Mouse (Mus musculus) MEL (cell line): ENCODE data around the gene Htr3b. TPM values are rescaled to one million over a fixed set of nuclear protein-coding genes. Genes with fewer than 3 reads are reported as not detected.

Experiments
- DNase-seq: peaks from one replicate; pipeline ENCODE4 v3.0.0; 2011; ENCODE audit warnings: low read depth, low spot score
- H3K27ac ChIP-seq: 2 replicates; pipeline ENCODE4 v1.5.1; 2012; ENCODE audit warnings: low read depth, mild to moderate bottlenecking, control low read depth, low read length, moderate library complexity; ENCODE audit not compliant: control insufficient read depth
- H3K27me3 ChIP-seq, 2 experiments: fragments of 150-350 bp in 1 of 2; sonication (generic) in 1 of 2; 2 replicates each; pipeline ENCODE4 v1.6.1; 2012; ENCODE audit warnings: low read length in 2 of 2, mild to moderate bottlenecking in 2 of 2, improper control_type of control experiment in 1 of 2, moderate library complexity in 1 of 2; ENCODE audit not compliant: insufficient read depth in 2 of 2, control insufficient read depth in 1 of 2
- H3K36me3 ChIP-seq, 2 experiments: 2 replicates each; pipeline ENCODE4 v1.6.1; 2012 to 2014; ENCODE audit warnings: low read length in 2 of 2, improper control_type of control experiment in 1 of 2, inconsistent platforms in 1 of 2, mild to moderate bottlenecking in 1 of 2; ENCODE audit not compliant: insufficient read depth in 2 of 2, control insufficient read depth in 1 of 2
- H3K4me1 ChIP-seq, 2 experiments: fragments of 150-350 bp in 1 of 2; sonication (generic) in 1 of 2; 2 replicates each; pipeline ENCODE4 v1.6.1; 2012; ENCODE audit warnings: low read length in 2 of 2, improper control_type of control experiment in 1 of 2, mild to moderate bottlenecking in 1 of 2; ENCODE audit not compliant: insufficient read depth in 2 of 2, control insufficient read depth in 1 of 2
- H3K4me3 ChIP-seq, 2 experiments: fragments of 150-350 bp in 1 of 2; sonication (generic) in 1 of 2; 2 replicates each; pipeline ENCODE4 v1.5.1; 2012; ENCODE audit warnings: low read depth in 2 of 2, low read length in 2 of 2, mild to moderate bottlenecking in 2 of 2, moderate library complexity in 2 of 2, control low read depth in 1 of 2, improper control_type of control experiment in 1 of 2; ENCODE audit not compliant: control insufficient read depth in 1 of 2, insufficient read depth in 1 of 2
- H3K79me2 ChIP-seq: 2 replicates; pipeline ENCODE4 v1.6.1; 2012; ENCODE audit warnings: mild to moderate bottlenecking, low read length, moderate library complexity; ENCODE audit not compliant: control insufficient read depth, poor library complexity, insufficient read depth
- H3K9ac ChIP-seq: 2 replicates; pipeline ENCODE4 v1.6.1; 2012; ENCODE audit warnings: low read depth, mild to moderate bottlenecking, control low read depth, low read length, moderate library complexity; ENCODE audit not compliant: control insufficient read depth, poor library complexity, severe bottlenecking
- H3K9me3 ChIP-seq: fragments of 150-350 bp; sonication (generic); replicated peaks from 2 replicates; pipeline ENCODE4 v1.6.1; 2012; ENCODE audit warnings: mild to moderate bottlenecking, low read length, improper control_type of control experiment, moderate library complexity; ENCODE audit not compliant: insufficient read depth
- CHD1 ChIP-seq: IDR thresholded peaks from 2 replicates; pipeline ENCODE4 v1.6.1; 2012; ENCODE audit warnings: low read depth, mild to moderate bottlenecking, inconsistent platforms, low read length, improper control_type of control experiment
- CHD2 ChIP-seq: IDR thresholded peaks from 2 replicates; pipeline ENCODE4 v1.6.1; 2011; ENCODE audit warnings: low read length, improper control_type of control experiment
- ELF1 ChIP-seq: IDR thresholded peaks from 2 replicates; pipeline ENCODE4 v1.6.1; 2014; ENCODE audit warnings: low read depth, mild to moderate bottlenecking, inconsistent platforms, low read length, improper control_type of control experiment, moderate library complexity
- KAT2A ChIP-seq: conservative IDR thresholded peaks from 2 replicates; pipeline ENCODE4 v1.6.1; 2012; ENCODE audit warnings: low read depth, low read length, improper control_type of control experiment, inconsistent platforms
- MAFK ChIP-seq: IDR thresholded peaks from 2 replicates; pipeline ENCODE4 v1.6.1; 2011; ENCODE audit warnings: low read depth, mild to moderate bottlenecking, low read length, improper control_type of control experiment, borderline replicate concordance
- MAX ChIP-seq: IDR thresholded peaks from 2 replicates; pipeline ENCODE4 v1.6.1; 2011; ENCODE audit warnings: low read length, improper control_type of control experiment
- MAZ ChIP-seq: IDR thresholded peaks from 2 replicates; pipeline ENCODE4 v1.6.1; 2012; ENCODE audit warnings: low read depth, mild to moderate bottlenecking, inconsistent platforms, low read length, improper control_type of control experiment
- MEF2A ChIP-seq: IDR thresholded peaks from 2 replicates; pipeline ENCODE4 v1.6.1; 2014; ENCODE audit warnings: low read depth, mild to moderate bottlenecking, inconsistent platforms, low read length, improper control_type of control experiment; ENCODE audit not compliant: poor library complexity, insufficient replicate concordance, severe bottlenecking; ENCODE audit errors: extremely low read depth
- MYB ChIP-seq: IDR thresholded peaks from 2 replicates; pipeline ENCODE4 v1.6.1; 2011; ENCODE audit warnings: mild to moderate bottlenecking, low read depth, low read length, improper control_type of control experiment
- MYC ChIP-seq: IDR thresholded peaks from 2 replicates; pipeline ENCODE4 v1.6.1; 2011; ENCODE audit warnings: low read depth, mild to moderate bottlenecking, low read length, improper control_type of control experiment, moderate library complexity
- POLR2A ChIP-seq, 2 experiments: IDR thresholded peaks; 2 replicates each; pipeline ENCODE4 v1.6.1; 2011 to 2012; ENCODE audit warnings: low read length in 2 of 2, mild to moderate bottlenecking in 2 of 2, control low read depth in 1 of 2, improper control_type of control experiment in 1 of 2, low read depth in 1 of 2, moderate library complexity in 1 of 2; ENCODE audit not compliant: control insufficient read depth in 1 of 2, insufficient read depth in 1 of 2, poor library complexity in 1 of 2
- POLR2AphosphoS2 ChIP-seq: IDR thresholded peaks from 2 replicates; pipeline ENCODE4 v1.6.1; 2011; ENCODE audit warnings: low read length, improper control_type of control experiment
- POLR2AphosphoS5 ChIP-seq: IDR thresholded peaks from 2 replicates; pipeline ENCODE4 v1.6.1; 2012; ENCODE audit warnings: low read depth, borderline replicate concordance, mild to moderate bottlenecking, inconsistent platforms, low read length, moderate library complexity, mixed read lengths
- RCOR1 ChIP-seq: IDR thresholded peaks from 2 replicates; pipeline ENCODE4 v1.6.1; 2012; ENCODE audit warnings: low read depth, mild to moderate bottlenecking, inconsistent platforms, low read length, improper control_type of control experiment
- TAL1 ChIP-seq: IDR thresholded peaks from 2 replicates; pipeline ENCODE4 v1.6.1; 2012; ENCODE audit warnings: mild to moderate bottlenecking, inconsistent platforms, low read length, moderate library complexity, mixed read lengths
- TBP ChIP-seq: IDR thresholded peaks from 2 replicates; pipeline ENCODE4 v1.8.0; 2011; ENCODE audit warnings: low read depth, low read length, improper control_type of control experiment
- TCF12 ChIP-seq: IDR thresholded peaks from 2 replicates; pipeline ENCODE4 v1.6.1; 2014; ENCODE audit warnings: low read depth, mild to moderate bottlenecking, inconsistent platforms, low read length, improper control_type of control experiment, moderate library complexity
- USF1 ChIP-seq: IDR thresholded peaks from 2 replicates; pipeline ENCODE4 v1.6.1; 2014; ENCODE audit warnings: low read depth, mild to moderate bottlenecking, inconsistent platforms, low read length, improper control_type of control experiment, moderate library complexity
- USF2 ChIP-seq, 2 experiments: IDR thresholded peaks; 2 replicates each; pipeline ENCODE4 v1.6.1; 2011 to 2012; ENCODE audit warnings: improper control_type of control experiment in 2 of 2, low read length in 2 of 2, borderline replicate concordance in 1 of 2, inconsistent platforms in 1 of 2, low read depth in 1 of 2, mild to moderate bottlenecking in 1 of 2; ENCODE audit not compliant: insufficient read depth in 1 of 2
- ZNF384 ChIP-seq: IDR thresholded peaks from 2 replicates; pipeline ENCODE4 v1.6.1; 2012; ENCODE audit warnings: low read depth, mild to moderate bottlenecking, inconsistent platforms, low read length, improper control_type of control experiment
- polyA plus RNA-seq, 2 experiments: library from polyadenylated mRNA; stranded (reverse) in 1 of 2; unstranded in 1 of 2; fragments of >175 nt in 1 of 2; fragments of >200 nt in 1 of 2; gene quantifications; 2 replicates each; pipeline versions ENCODE4 v1.2.1 to v1.2.4; 2012; ENCODE audit warnings: low replicate concordance in 2 of 2, low read depth in 1 of 2; ENCODE audit not compliant: insufficient read length in 2 of 2, insufficient read depth in 1 of 2, missing spikeins in 1 of 2
- total RNA-seq: library from RNA; depleted of rRNA; stranded (reverse); fragments of 300-350 nt; gene quantifications from 2 replicates; pipeline ENCODE4 v1.2.3, GENCODE M21; 2012

Htr3b gene
- total and polyA plus RNA-seq, 3 experiments = not detected

DNA sequence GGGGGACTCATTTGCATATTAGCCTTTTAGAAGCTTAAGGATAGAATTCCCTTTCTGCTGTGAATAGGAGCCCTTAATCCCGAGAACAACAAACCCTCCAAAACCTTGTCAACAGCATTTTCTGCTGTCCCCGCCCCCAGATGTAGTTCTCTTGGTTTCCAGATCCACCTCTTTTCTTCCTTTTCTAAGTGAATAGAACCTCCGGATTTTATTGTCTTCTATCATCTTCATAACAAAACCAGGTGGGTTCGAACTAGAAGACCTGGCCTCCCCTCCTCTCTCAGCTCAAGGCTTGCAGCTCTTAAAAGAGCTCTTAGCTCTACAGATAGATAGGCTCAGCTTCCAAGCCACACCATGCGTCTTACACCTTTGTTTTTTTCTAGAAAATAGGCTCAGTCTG lies 26.9 kb upstream of the Htr3b start:
- H3K9me3 ChIP-seq = no peaks in the 10 kb centered on the region
- no peak overlapping the region for H3K4me3 ChIP-seq
- H3K36me3 ChIP-seq = peaks cover 0 to 11% of the 10 kb centered on the region in 2 experiments; a peak in 2 of 4 replicates
- H3K4me1 ChIP-seq = peaks cover 4 to 13% of the 10 kb centered on the region in 2 experiments
- no peak overlapping the region for H3K27ac ChIP-seq
- 0 out of 2 replicates have a peak, but pooled peaks cover 1% of the 10 kb centered on the region for H3K79me2 ChIP-seq
- DNase-seq = no peak
- no peaks in the 10 kb centered on the region for H3K27me3 ChIP-seq
- no peak overlapping the region for H3K9ac ChIP-seq
- TF ChIP-seq POLR2AphosphoS5 = no peak
- no peak for TF ChIP-seq MAX
- no peak for TF ChIP-seq ELF1
- TF ChIP-seq MAFK = no peak
- no peak for TF ChIP-seq USF2 (IDR thresholded peaks at IDR 0.05; ENCODE audit: borderline replicate concordance in 1 of 2, insufficient read depth in 1 of 2, low read depth in 1 of 2, low read length in 2 of 2)
- TF ChIP-seq MAZ = no peak
- no peak for TF ChIP-seq MYC
- no peak for TF ChIP-seq POLR2A (IDR thresholded peaks at IDR 0.05; ENCODE audit: control insufficient read depth in 1 of 2, insufficient read depth in 1 of 2, low read depth in 1 of 2, low read length in 2 of 2, poor library complexity in 1 of 2)
- no peak for TF ChIP-seq MYB
- TF ChIP-seq KAT2A = no peak
- TF ChIP-seq TAL1 = no peak
- TF ChIP-seq POLR2AphosphoS2 = no peak
- no peak for TF ChIP-seq TCF12
- TF ChIP-seq MEF2A = no peak
- no peak for TF ChIP-seq USF1

DNA sequence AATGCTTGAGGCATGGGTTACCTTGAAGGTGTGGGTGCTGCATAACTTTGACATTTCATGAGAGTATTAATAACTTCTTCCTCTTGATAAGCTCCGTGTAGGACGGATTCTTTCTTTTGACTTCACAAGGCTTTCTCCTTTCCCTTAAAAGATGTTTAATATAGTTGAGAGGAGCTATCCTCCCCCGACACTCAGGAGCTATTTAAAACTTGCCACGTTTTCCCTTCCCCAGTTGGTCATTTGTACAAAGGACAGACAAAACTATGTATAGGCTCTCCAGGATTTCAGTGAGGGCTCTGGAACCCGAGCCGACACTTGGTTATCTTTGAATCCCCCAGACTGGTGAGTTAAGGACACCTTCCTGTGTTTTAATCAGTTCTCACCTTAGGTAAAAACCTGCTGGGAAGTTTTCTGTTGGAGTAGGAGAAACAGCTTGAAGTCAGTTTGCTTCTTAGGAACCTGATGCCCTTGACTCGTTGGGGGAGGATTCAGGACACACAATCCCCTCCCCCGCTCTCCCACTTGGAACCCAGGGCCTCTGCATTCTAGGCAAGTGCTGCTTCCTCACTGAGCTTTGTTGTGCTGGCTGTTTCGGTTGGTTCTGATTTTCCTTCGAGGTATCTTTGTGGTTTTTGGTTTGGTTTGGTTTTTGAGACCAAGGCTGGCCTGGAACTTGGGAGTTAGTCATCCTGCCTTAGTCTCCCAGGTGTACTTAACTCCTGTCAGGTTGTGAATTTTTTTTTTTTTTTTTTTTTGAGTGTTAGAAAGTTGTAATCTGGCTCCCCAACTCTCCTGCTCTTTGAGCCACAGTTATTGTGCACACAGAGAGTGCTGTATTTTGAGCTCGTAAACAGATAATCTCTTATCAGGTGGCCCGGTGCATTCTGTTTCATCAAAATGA lies 22.7 kb upstream of the Htr3b start:
- Histone ChIP-seq H3K27me3 (no peaks in the 10 kb centered on the region), H3K27ac (no peak overlapping the region), H3K9ac (no peak overlapping the region), H3K36me3 (peaks cover 0 to 19% of the 10 kb centered on the region in 2 experiments; a peak in 2 of 4 replicates), H3K79me2 (0 out of 2 replicates have a peak, but pooled peaks cover 1% of the 10 kb centered on the region), H3K9me3 (no peaks in the 10 kb centered on the region), H3K4me1 (peaks cover 5 to 21% of the 10 kb centered on the region in 2 experiments)
- peak; percentile 21 for DNase-seq
- no peak for TF ChIP-seq TBP
- no peak for TF ChIP-seq CHD2
- TF ChIP-seq ZNF384 = peak; percentile 44
- 0 out of 2 replicates have a peak, but pooled peaks have one; percentile 29 for TF ChIP-seq RCOR1
- no peak for TF ChIP-seq CHD1
- no peak for TF ChIP-seq POLR2AphosphoS2
- TF ChIP-seq, all 39 proteins: peak for 2
- H3K4me3 ChIP-seq = peak overlapping the region in 1 of 2 experiments; percentile 21; a peak in 1 of 4 replicates
